In genomic region chr14:27355151-27355550, GRCm38 (mm10) we compare ENCODE assay signal across 22 mouse cellular contexts.
DNase-seq lines count a peak whose midpoint lies in the region; ATAC-seq and TF ChIP-seq lines count a peak whose summit lies in the region.
"Had no signal": no experiment of that assay in that cellular context is flagged by ENCODE, and none has a peak within 500 bp of the region (broad histone marks: within the 10 kb centered on the region; RNA-seq: fewer than 3 reads in every experiment).

No protein-coding gene starts in this region.

- H3K4me2 ChIP-seq in liver, postnatal 0 days (ENCODE audit: low read depth, low read length): peak overlapping the region; percentile 42
- no peak overlapping the region for H3K4me2 ChIP-seq in liver, embryonic 12.5 days
- H3K4me2 ChIP-seq: forebrain, embryonic 15.5 days; hindbrain, embryonic 15.5 days; limb, embryonic 15.5 days; lung, embryonic 15.5 days; neural tube, embryonic 12.5 days; stomach, embryonic 15.5 days had no signal

- no peak for DNase-seq in liver, postnatal 0 days
- DNase-seq in CD4-positive, CD25-positive, alpha-beta regulatory T cell, adult 2 months (ENCODE audit: low read depth, low spot score): peak; percentile 70
- no peak for DNase-seq in layer of hippocampus, adult 2 months (ENCODE audit: low spot score in 2 of 2)
- no peak for DNase-seq in frontal cortex, adult 2 months (ENCODE audit: extremely low spot score in 1 of 2, low spot score in 1 of 2)
- DNase-seq in layer of hippocampus, postnatal 14 days (ENCODE audit: low spot score in 2 of 2): no peak
- DNase-seq: adrenal gland, adult 2 months; cerebellum, adult 18-20 months; cerebellum, postnatal 36 days; kidney, adult 18-20 months; kidney, postnatal 25 days; layer of hippocampus, postnatal 36 days had no signal

- no peaks in the 10 kb centered on the region for H3K36me3 ChIP-seq in liver, postnatal 0 days (replicated peaks; ENCODE audit: insufficient read depth, low read length)
- no peaks in the 10 kb centered on the region for H3K36me3 ChIP-seq in liver, embryonic 12.5 days
- H3K36me3 ChIP-seq: embryonic facial prominence, embryonic 10.5 days; forebrain, embryonic 15.5 days; heart, embryonic 10.5 days; hindbrain, embryonic 15.5 days; limb, embryonic 15.5 days; lung, embryonic 15.5 days; neural tube, embryonic 12.5 days; stomach, embryonic 15.5 days had no signal

- TF ChIP-seq CTCF in liver, postnatal 0 days (IDR thresholded peaks at IDR 0.05; ENCODE audit: low read depth): no peak
- no peak for TF ChIP-seq CTCF in layer of hippocampus, adult 2 months (conservative IDR thresholded peaks at IDR 0.05)

- TF ChIP-seq EP300 in liver, postnatal 0 days (IDR thresholded peaks at IDR 0.05; ENCODE audit: low read depth): no peak

- H3K4me3 ChIP-seq in liver, postnatal 0 days (ENCODE audit: low read depth, low read length): no peak overlapping the region
- no peak overlapping the region for H3K4me3 ChIP-seq in liver, embryonic 12.5 days
- no peak overlapping the region for H3K4me3 ChIP-seq in layer of hippocampus, adult 2 months
- H3K4me3 ChIP-seq: embryonic facial prominence, embryonic 10.5 days; forebrain, embryonic 15.5 days; heart, embryonic 10.5 days; hindbrain, embryonic 15.5 days; limb, embryonic 15.5 days; lung, embryonic 15.5 days; neural tube, embryonic 12.5 days; stomach, embryonic 15.5 days had no signal

- H3K27me3 ChIP-seq in liver, postnatal 0 days (ENCODE audit: insufficient read depth, low read length): no peaks in the 10 kb centered on the region
- H3K27me3 ChIP-seq in liver, embryonic 12.5 days (replicated peaks): no peaks in the 10 kb centered on the region
- H3K27me3 ChIP-seq: forebrain, embryonic 15.5 days; hindbrain, embryonic 15.5 days; limb, embryonic 15.5 days; lung, embryonic 15.5 days; neural tube, embryonic 12.5 days; stomach, embryonic 15.5 days had no signal

- peak overlapping the region; percentile 45; the same call in 1 of the 2 replicates for H3K27ac ChIP-seq in liver, postnatal 0 days (ENCODE audit: low read depth)
- no peak overlapping the region for H3K27ac ChIP-seq in liver, embryonic 12.5 days
- H3K27ac ChIP-seq in layer of hippocampus, adult 2 months: no peak overlapping the region
- H3K27ac ChIP-seq: embryonic facial prominence, embryonic 10.5 days; forebrain, embryonic 15.5 days; heart, embryonic 10.5 days; hindbrain, embryonic 15.5 days; limb, embryonic 15.5 days; lung, embryonic 15.5 days; neural tube, embryonic 12.5 days; stomach, embryonic 15.5 days had no signal

- H3K9me3 ChIP-seq in liver, postnatal 0 days (ENCODE audit: low read length): no peaks in the 10 kb centered on the region
- no peaks in the 10 kb centered on the region for H3K9me3 ChIP-seq in liver, embryonic 12.5 days (replicated peaks)
- H3K9me3 ChIP-seq: embryonic facial prominence, embryonic 10.5 days; forebrain, embryonic 15.5 days; heart, embryonic 10.5 days; hindbrain, embryonic 15.5 days; limb, embryonic 15.5 days; lung, embryonic 15.5 days; neural tube, embryonic 12.5 days; stomach, embryonic 15.5 days had no signal

- 54% methylated on average over 6 of the region's 6 CpGs for WGBS in liver, postnatal 0 days (ENCODE audit: insufficient replicate concordance)
- WGBS in liver, embryonic 12.5 days (ENCODE audit: insufficient replicate concordance): 55% methylated on average over 6 of the region's 6 CpGs

- peaks cover 48% of the 10 kb centered on the region for H3K4me1 ChIP-seq in liver, postnatal 0 days (ENCODE audit: insufficient read depth)
- peaks cover 17% of the 10 kb centered on the region for H3K4me1 ChIP-seq in liver, embryonic 12.5 days
- H3K4me1 ChIP-seq: forebrain, embryonic 15.5 days had no signal

- H3K9ac ChIP-seq in liver, postnatal 0 days (replicated peaks): no peak overlapping the region
- H3K9ac ChIP-seq in liver, embryonic 12.5 days: no peak overlapping the region
- H3K9ac ChIP-seq: forebrain, embryonic 15.5 days; hindbrain, embryonic 15.5 days; limb, embryonic 15.5 days; lung, embryonic 15.5 days; neural tube, embryonic 12.5 days; stomach, embryonic 15.5 days had no signal

- ATAC-seq in liver, postnatal 0 days: no peak
- no peak for ATAC-seq in liver, embryonic 12.5 days
- peak; percentile 64 for ATAC-seq in granulocyte monocyte progenitor cell, adult 5-6 weeks (replicated peaks; ENCODE audit: poor library complexity, severe bottlenecking)
- ATAC-seq in monocyte, adult 5-6 weeks (replicated peaks; ENCODE audit: insufficient number of reproducible peaks, low FRiP score, low TSS enrichment, poor library complexity, severe bottlenecking): peak; percentile 66
- ATAC-seq: forebrain, embryonic 15.5 days had no signal

Comparison
In these comparisons a context has a peak if more than half of its experiments do, and no peak if none do; other contexts are left out.
1. ATAC-seq: peak in granulocyte monocyte progenitor cell, adult 5-6 weeks (single experiment) and monocyte, adult 5-6 weeks (single experiment); none in liver, postnatal 0 days (single experiment) and liver, embryonic 12.5 days (single experiment).